Mouse (Mus musculus) retina, embryonic 14.5 days (tissue): Measurements from ENCODE around the gene Psmd11.
A peak's percentile ranks its signal among the peaks of the same experiment; 100 is the strongest.
"Not testable (repeated sequence)": the region's sequence is repeated elsewhere in the genome, so short reads cannot be mapped to it uniquely, and the experiment has no call there.

Experiments used
- DNase-seq: peaks from one replicate; pipeline ENCODE4 v3.0.0-alpha.2; 2015; ENCODE audit warnings: low spot score

Gene Psmd11

DNA sequence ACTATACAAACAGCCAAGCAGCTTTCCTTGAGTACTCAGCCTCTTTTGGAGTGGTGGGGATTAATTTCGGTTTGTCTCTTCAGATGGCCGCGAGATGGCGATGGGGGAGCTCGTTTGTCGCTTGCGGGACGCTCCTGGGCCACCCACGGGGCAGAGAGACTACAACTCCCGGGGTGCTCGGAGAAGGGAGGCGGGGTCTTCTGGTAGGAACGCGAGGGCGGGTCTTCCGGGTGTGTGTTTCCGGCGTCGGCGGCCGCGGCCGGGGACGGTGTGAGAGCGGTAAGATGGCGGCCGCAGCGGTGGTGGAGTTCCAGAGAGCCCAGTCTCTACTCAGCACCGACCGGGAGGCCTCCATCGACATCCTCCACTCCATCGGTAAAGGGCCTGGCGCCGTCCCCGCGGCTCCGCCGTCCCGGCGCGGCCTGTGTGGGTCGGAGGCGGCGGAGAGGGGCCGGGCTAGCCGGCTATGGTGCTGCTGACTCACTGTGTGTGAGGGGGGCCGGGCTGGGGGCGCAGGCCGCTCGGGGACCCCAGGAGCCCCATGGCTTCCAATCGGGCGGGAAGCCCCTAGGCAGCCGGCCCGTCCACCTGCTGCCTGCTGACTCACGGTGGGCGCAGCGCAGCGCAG lies at the start of gene Psmd11:
Gene Psmd11, plus strand, starts transcription at position 235 of the 628 bp plus-strand sequence.
- peak; percentile 98 for DNase-seq

GRCm38 (mm10) chr11:80379184-80379583 lies 49.2 kb upstream of the Psmd11 start:
- DNase-seq = not testable (repeated sequence)

- no peak for DNase-seq
Observed at GRCm38 (mm10) chr11:80382626-80383018, 45.8 kb upstream of the Psmd11 start.

DNA sequence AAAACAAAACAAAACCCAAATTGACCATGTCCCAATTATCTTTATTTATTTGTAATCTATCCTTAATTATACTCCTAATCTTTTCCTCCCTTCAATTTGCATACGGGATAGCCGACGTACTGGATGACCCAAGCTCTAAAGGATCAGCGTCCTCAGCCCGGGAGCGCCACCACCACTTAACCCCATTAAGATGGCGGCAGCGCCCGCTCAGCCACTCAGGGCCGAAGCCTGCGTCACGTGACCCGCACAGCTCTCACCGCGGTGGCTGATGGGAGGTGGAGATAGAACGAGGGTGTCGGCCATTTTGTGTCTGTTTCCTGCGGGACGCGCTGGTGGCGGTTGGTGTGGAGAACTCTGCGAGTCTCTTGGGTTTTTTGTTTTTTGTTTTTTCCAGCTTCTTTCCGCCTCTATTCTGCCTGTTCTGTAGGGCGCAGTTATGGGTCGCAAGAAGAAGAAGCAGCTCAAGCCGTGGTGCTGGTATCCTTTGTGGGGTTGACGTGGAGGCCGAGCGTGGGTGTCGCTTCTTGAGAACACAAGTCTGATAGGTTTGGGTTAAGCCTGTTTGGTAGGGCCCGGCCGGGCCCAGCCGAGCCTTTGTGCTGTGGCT lies 45.3 kb upstream of the Psmd11 start, which contains the start of gene Zfp207:
Gene Zfp207, plus strand, starts transcription at position 261 of the 607 bp plus-strand sequence.
- DNase-seq = peak; percentile 98

GRCm38 (mm10) chr11:80383626-80384046 lies 44.8 kb upstream of the Psmd11 start:
- DNase-seq = no peak

DNA sequence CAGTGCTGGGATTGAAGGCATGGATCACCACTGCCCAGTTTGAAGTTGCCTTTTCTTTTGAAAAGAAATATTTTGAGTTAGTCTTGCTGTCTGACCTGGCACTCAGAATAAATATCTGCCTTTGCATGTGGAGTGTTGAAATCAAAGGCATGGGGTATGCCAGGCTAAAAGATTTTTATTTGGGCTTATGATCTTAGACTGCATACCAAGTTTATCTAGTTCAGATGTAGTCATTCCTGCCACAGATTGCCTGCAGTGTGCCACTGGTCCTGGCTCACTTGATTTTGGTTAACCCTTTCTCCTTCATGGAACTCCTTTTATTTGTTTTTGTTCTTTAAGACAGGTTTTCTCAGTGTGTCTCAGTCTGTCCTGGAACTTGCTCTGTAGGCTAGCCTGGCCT lies 44.0 kb upstream of the Psmd11 start:
- DNase-seq = no peak

DNA sequence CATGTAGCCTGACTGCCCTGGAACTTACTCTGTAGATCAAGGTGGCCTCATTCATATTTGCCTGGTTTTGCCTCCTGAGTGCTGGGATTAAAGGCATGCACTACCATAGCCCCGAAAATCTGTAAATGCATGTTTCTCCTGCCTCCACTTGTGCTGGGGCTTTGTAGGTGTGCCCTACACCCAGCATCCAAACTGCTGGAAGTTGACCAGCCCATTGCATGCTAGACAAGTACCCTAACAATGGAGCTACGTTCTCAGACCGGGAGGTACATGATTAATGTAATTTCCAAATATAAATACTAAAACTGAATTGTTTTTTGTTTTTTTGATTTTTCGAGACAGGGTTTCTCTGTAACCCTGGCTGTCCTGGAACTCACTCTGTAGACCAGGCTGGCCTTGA lies 43.4 kb upstream of the Psmd11 start:
- DNase-seq = no peak

- no peak for DNase-seq
Observed at GRCm38 (mm10) chr11:80386790-80387189, 41.6 kb upstream of the Psmd11 start.

DNA sequence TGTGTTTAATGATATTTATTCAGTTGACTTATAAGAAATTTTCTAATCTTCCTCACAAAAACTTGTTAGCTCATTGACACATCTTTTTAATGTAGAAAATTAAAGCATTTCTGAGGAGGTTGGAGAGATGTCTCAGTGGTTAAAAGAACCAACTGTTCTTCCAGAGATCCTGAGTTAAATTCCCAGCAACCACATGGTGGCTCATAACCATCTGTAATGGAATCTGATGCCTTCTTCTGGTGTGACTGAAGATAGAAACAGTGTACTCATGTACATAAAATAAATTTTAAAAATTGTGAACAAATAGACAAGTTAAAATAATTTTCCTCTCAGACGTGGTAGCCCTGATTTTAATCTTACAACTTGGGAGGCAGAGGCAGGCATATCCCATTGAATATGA lies 38.5 kb upstream of the Psmd11 start:
- no peak for DNase-seq

- DNase-seq = no peak
Observed at GRCm38 (mm10) chr11:80391407-80392120, 36.9 kb upstream of the Psmd11 start.

GRCm38 (mm10) chr11:80395930-80396329 lies 32.5 kb upstream of the Psmd11 start:
- no peak for DNase-seq

DNA sequence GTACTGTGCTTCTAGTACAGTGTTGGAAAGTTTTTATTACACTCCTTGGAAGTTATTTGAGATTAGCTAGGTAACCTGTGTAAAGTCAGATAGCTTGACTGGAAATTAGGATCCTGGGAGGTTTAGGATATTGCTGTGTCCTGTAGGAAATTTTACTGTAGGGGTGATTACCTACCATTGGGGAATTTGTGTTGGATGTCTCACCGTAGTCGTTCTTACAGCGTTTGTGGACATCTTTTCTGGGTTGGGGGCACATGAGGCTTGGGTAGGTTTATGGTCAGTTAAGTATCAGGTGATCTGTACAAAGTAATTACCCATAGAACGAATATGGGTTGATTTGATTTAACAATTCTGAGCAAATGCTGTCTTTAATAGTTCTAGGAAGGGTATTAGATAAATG lies 31.8 kb upstream of the Psmd11 start:
- DNase-seq = no peak

GRCm38 (mm10) chr11:80407878-80408277 lies 20.5 kb upstream of the Psmd11 start:
- DNase-seq = not testable (repeated sequence)

- no peak for DNase-seq
Observed at GRCm38 (mm10) chr11:80410377-80410776, 18.0 kb upstream of the Psmd11 start.

DNA sequence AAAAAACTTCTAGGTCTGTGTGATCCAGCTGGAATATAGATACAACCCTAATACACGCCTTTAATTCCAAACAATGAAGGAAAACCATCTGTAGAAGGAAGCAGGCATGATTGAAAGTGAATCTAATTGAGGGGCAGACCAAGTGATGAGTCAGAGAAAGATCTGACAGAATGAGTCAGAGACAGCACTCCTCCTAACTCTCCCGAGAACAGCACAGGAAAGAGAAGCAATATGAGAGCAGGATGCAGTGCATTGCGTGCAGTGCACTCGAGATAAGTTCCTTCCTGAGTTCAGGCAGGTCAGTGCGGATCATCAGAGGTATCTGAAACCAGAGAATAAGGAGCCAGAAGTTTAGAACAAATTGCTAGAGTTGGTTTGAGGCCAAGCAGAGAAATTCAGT lies 11.3 kb upstream of the Psmd11 start:
- DNase-seq = no peak

DNA sequence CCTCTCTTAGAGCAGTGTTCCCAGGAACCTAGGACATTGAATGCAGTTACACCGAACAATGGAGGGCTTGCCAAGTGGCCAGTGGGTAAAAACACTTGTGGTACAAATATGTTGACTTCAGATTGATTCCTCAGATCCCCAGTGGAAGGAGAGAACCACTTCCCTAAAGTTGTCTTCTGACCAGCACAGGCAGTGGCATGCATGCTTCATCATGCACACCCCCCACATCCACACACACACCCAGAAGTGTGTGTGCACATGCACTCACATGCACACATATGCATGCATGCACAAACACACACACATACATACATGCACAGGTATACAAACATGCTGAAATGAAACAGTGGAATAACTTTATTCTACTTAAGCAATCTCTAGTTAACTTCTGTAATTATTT lies 8.7 kb upstream of the Psmd11 start:
- DNase-seq = no peak

DNA sequence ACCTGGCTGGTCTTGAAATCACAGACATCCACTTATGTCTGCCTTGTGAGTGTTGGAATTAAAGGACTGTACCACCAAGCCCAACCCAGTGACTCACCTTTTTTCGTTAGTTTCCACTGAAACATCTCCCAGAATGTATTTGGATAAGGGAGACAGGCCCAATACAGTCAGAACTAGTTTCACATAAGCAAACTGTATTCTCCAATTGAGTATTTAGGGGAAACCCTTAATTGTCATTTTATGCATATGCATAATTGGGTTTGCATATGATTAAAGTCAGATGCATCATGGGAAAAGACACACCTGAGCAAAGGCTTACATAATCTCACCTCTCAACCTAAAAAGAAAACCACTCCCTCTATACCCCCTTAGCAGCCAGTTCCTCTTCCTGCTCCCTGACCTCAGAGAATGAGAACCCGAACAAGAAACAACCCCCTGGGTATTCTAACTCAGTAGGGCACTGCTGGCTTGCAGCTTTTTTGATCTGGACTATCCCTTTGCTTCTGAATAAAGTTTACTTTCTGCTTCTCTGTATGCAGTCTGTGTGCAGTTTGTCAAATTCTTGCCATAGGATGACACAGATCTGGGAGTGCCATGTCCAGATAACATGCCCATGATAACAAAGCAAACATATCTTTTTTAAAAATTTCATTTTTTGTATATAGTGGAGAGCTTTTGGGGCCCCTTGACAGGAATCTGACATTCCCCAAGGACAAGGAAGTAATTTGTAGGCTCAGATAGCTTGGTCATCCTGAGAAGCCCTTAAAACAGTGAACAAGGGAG lies 8.0 kb upstream of the Psmd11 start:
- DNase-seq = no peak

- DNase-seq = no peak
Observed at GRCm38 (mm10) chr11:80421421-80422047, 6.9 kb upstream of the Psmd11 start.

GRCm38 (mm10) chr11:80424691-80425090 lies 3.7 kb upstream of the Psmd11 start:
- DNase-seq = no peak

- no peak for DNase-seq
Observed at GRCm38 (mm10) chr11:80425247-80425778, 3.1 kb upstream of the Psmd11 start.

DNA sequence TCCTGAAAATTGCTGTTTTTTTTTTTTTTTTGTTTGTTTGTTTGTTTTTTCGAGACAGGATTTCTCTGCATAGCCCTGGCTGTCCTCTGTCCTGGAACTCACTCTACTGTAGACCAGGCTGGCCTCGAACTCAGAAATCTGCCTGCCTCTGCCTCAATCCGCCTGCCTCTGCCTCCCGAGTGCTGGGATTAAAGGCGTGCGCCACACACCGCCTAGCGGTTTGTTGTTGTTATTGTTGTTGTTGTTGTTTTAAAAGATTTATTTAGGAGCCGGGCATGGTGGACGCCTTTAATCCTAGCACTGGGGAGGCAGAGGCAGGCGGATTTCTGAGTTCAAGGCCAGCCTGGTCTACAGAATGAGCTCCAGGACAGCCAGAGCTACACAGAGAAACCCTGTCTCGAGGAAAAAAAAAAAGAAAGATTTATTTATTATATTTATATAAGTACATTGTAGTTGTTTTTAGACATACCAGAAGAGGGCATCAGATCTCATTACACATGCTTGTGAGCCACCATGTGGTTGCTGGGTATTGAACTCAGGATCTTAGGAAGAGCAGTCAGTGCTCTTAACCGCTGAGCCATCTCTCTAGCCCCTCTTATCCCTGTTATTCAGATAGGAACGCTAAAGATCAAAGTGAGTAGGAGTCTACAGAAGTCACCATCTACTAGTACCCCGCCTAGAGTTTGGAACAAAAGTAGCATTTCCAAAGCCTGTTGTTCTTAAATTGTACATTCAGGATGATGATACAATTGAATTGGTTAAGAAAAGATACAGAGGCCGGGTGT lies 2.2 kb upstream of the Psmd11 start:
- DNase-seq = not testable (repeated sequence)
